Mouse (Mus musculus): ENCODE data around the gene Slc12a8.

The Slc12a8 gene

DNA sequence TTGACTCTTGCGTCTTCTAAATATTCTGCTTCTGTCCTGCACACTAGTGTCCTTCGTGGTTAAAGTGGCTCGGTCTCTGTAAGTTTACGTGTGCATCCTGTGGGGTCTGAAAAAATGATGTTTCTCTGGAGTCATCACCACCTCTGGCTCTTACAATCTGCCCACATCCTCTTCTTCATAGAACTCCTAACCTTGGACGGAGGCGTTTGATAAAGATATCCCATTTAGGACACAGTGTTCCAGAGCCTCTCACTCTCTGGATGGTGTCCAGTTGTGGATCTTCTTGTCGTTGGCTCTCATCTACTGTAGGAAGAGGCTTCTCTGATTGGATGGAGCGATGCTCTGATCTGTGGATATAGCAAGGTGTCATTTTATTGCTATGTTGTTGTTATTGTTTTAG lies 65.4 kb downstream of the Slc12a8 start:
- in situ Hi-C loops (cut with MboI, MseI), result no loop called here

DNA sequence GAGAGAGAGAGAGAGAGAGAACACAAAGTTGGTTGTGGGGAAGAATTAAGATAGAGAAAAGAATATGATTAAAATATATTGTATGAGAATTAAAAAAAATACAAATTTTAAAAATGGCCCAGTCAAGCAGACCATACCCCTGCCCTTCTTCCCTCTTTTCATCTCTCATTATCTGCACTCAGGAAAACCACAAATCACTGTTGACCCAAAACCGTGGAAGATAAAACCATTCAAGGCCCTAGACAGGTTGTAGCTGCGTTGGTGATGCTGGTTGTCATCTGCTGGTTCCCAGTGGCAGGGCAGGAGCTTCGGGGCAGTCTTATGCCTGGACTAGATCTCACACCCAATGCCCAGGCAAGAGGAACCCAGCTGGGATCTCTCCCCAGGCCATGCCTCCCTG lies 66.2 kb downstream of the Slc12a8 start:
- in situ Hi-C loops (cut with MboI, MseI), result no loop called here

DNA sequence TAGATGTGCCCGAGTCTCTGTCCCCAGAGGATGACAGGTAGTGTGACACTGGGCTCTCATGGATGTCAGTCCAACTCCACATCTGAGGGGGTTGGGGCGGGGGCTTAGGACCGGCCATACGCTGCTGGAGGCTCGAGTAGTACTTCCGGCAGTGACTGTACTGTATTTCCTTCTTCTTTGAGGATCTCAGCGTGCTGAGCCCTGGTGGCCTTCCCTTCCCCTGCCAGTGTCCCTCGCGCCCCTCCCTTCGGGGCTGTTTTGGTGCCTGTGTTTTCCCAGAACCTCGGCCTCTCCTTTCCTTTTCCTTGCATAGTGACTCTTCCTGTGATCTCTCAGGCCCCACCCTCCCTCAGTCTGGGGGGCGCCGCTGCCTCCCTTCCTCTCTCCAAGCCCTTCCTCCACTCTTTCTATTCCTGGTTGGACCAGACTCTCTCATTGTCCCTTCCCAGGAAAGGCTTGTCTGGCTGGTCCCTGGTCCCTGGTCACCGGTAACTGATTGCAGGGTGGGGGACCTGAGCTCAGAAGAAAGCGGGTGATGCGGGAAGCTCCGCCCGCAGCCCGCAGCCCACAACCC lies 66.8 kb downstream of the Slc12a8 start:
- in situ Hi-C loops (cut with MboI, MseI), result no loop called here

DNA sequence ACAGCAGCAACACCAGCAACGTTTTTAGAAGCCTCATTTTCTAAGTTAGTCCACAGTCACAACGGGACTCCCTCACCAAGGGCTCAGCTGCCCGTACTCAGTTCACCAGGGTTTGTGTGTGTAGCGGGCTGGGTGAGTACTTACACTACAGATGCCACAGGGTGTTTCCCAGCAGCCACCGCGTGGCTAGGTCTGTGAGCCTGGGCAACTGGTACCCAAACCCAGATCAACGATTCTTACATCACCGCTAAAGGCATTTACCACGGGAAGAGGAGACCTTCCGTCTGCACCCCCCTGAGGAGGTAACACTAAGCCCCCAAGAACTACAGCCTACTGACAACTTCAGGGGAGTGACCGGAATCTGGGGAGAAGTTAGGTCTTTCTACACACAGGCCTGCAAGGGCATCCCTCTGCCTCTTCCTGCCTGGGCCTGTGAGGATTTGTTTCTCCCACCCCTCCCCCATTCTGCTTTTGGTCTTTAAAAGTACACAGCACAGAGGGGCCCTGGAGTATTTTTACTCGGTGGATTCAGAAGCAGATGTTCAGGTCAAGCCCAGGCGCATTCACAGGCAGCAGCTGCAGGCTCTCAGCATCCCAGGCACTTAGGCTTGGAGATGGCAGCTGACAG lies 67.4 kb downstream of the Slc12a8 start:
- in situ Hi-C loops (cut with MboI, MseI), result no loop called here

DNA sequence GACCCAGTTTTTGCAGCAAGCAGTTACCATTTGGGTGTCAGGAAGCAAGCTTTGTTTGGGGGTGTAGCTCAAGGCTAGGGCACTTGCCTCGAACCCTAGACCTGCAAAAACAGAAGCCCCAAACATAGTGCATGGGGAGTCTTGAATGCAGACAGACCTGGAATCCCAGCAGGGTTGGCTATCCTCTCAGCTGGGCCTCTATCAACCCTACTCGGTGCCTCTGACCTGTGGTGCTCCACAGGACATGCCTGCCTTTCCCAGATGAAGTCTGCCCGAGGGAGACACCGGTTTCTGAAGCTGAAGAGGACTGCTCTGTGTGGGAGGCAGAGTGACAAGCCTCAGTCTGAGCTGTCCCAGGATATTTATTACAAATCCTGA lies 67.9 kb downstream of the Slc12a8 start:
- in situ Hi-C loops (cut with MboI, MseI), result no loop called here

DNA sequence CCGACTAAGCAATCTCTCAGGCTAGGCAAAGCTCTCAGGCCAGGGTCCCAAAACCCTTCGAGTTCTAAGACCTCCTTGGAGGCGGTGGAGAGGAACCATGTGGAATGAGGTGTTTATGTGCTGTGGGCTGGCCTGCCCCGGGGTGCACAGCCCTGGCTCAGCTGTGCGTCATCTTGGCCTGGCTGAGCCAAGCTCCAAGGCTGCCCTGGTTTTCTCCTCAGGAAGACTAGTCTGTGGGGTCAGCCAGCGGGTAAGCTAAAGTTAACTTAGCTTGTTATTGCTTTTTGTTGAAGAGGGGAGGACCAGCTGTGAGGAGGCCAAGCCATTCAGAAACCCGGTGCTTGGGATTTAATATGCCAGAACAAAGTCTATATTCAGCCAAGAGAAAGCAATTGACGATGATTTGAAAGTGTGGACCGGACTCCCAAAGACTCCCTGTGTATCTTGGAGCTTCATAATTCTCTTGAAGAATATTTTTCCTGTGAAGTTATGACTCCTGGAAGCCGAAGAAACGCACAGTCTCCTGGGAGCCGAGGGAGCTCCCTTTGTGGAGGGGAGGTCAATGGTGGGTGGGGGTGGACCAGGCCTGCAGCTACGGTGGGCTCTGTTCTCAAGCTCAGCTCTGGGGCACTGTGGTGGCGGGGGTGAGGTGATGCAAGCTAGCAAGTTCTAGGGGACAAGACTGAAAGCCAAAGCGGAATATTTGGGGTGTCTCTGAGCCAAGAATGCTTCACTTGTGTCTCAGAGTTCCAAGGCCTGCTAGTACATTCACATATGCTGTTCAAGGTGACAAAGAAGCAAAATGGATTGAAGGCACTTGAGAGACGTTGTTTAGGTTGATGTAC lies 70.4 kb downstream of the Slc12a8 start:
- in situ Hi-C loops (cut with MboI, MseI), result no loop called here

DNA sequence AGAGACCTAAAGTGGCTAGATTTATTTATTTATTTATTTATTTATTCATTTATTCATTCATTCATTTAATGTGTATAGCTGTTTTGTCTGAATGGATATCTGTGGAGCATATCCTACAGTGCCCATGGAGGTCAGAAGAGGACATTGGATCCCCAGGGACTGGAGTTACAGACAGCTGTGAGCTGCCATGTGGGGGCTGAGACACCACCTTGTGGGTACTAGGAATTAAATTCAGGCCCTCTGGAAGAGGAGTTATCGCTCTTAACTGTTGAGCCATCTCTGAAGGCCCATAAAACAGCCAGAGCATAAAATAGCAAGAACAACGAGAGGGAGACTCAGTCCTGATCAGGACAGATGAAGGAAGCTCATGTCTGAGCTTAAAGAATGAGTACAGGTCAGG lies 71.7 kb downstream of the Slc12a8 start:
- in situ Hi-C loops (cut with MboI, MseI), result no loop called here

DNA sequence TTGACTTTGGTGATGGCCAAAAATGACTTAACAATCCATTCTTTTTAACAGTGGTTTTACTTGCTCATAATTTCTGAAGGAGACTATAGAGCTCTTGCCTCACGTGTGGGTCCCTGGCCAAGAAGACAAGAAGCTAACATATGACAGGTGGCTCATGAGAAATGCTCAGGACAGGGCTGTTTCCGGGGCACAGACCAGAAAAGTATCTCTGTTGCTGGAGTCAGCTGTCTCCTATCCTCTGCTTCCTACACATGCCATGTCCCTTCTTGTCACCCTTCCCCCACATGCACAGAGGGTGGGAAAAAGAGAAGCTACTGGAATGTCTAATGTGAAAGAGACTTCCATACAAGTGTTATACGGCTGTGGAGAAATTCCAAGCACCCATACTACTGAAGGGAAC lies 73.3 kb downstream of the Slc12a8 start:
- in situ Hi-C loops (cut with MboI, MseI), result no loop called here

DNA sequence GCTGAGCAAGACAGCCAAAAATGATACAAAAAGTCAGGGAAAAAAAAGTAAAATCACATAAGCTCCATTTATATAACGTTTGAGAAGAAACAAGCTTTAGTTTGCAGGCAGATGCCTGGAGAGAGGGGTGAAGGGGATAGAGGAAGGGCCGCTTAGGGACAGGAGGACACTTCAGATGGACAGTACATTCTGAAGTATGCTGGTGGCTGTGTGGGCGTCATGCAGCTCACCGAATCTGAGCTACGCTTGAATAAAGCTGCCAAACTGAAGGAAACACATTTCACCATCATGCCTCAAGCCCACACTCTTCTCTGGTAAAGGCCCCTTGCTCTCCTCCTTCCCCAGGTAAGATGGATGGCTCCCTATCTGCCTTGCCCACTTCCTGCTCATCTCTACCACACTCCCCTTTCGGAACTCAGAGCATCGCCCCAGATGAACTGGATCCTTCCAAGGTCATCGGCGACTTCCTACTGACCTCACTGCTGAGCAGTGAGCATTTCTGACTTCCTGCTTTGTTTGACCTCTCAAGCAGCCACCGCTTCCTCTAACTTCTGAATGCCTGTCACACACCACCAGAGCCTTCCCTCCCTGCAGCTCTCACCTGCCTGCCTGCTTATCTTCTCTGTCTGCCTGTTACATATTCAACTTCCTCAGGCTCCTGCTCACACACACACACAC lies 74.4 kb downstream of the Slc12a8 start:
- in situ Hi-C loops (cut with MboI, MseI), result no loop called here

DNA sequence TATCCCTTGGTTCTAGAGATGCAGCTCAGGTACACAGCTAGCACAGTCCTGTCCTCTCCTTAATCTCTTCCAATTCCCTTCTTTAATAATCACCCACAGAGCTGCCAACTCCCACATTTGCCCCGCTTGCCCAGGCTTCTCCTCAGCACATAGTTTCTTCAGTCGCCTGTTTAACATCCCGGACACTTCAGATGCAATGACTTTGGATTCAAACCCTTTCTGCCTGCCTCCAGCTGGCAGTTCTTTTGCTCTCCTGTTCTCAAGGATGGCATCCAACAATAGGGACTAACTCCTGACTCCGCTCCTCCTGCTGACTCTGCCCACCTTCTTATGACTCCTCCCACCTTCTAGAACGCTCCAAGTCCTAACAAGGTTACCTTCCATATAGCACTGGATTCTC lies 75.2 kb downstream of the Slc12a8 start:
- in situ Hi-C loops (cut with MboI, MseI), result no loop called here

DNA sequence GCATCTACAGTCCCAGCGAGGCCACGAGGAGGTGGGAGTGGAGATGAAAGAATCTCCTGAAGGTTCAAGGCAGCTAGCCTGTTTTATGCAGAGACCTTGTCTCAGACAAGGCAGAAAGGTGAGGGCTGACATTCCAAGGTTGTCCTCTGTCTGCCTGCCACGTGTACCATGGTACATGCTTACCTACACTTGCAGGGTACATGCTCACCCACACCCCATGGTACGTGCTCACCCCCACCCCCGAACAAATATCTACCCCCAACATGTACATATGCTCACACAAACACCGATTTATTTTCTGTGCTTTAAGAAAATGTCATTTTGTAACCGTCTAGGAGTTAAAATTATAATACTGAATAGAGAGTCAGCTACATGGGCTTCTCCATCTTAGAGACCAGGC lies 76.3 kb downstream of the Slc12a8 start:
- in situ Hi-C loops (cut with MboI, MseI), result no loop called here

DNA sequence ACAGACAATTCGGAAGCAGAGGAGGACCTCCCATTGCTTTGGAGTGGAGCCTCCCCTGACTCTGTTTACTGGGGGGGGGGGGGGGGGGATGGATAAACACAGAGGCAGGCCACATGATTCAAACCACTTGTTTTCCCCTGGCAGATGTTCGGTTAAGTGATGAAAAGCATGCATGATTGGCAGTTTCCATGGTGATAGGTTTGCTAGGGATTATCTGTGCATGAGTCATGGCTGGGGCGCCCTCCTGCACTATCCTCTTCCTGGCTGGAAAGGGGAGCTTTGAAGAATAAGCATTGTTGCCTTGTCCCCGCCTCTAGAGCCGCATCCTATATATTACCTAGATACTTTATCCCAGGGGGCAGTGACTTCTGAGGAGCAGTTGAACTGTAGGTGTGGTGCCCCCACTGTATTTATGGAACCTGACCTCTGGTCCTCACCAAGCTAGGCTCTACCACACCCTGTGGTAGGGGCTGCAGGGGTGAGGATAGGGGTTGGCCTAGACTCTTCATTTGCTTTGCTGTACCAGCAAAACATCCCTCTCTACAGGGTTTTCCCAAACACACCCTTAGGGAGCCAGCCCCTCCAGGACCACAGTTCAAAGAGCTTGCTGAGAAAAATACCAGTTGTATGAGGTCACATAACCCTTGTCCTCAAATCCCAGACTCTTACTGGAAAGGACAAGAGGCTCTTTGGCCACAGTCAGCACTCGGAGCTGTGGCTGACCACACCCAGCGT lies 77.1 kb downstream of the Slc12a8 start:
- in situ Hi-C loops (cut with MboI, MseI), result no loop called here

DNA sequence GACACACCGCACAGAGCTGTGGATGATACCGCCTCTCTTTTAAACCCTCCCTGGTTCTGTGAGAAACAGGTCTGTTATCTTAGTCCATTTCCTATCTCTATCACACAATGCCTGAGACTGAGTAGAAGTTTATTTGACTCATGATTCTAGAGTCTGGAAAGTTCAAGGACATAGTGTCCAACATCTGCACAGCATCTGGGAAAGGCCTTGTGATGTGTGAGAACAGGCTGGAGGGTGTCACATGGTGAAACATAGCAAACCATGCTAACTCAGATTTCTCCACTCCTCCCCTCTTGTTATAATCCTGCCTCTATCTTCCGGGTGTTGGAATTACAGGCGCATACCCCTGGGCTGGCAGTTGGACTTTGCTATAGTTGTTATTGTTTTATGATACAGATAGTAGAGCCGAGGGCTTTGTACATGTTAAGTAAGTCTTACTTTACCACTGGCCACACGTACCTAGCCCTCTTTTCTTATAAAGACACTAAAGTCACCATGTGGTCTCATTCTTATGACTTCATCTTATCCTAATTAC lies 78.2 kb downstream of the Slc12a8 start:
- in situ Hi-C loops (cut with MboI, MseI), result loop anchor here (5.0 kb wide), 1 partner anchor 77 kb away; no protein-coding TSS in a partner anchor

DNA sequence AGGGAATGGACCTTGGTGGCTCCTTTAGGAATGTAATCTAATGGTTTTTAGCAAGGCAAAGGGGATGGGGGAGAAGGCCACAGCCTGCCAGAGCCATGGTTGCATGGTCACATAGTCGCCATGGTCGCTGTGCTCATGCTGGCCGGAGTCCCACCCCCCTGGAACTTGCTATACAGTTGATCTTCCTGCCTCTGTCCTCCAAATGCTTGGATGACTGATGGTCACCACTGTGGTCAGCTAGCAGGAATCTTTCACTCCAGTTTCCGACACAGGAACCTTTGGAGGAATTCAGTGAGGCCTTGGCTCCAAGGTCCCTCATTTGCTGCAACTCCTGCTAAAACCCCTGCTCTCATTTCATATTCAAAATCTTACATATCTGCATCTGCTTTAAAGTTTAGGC lies 79.1 kb downstream of the Slc12a8 start:
- in situ Hi-C loops (cut with MboI, MseI), result loop anchor here (5.0 kb wide), 1 partner anchor 76 kb away; no protein-coding TSS in a partner anchor

DNA sequence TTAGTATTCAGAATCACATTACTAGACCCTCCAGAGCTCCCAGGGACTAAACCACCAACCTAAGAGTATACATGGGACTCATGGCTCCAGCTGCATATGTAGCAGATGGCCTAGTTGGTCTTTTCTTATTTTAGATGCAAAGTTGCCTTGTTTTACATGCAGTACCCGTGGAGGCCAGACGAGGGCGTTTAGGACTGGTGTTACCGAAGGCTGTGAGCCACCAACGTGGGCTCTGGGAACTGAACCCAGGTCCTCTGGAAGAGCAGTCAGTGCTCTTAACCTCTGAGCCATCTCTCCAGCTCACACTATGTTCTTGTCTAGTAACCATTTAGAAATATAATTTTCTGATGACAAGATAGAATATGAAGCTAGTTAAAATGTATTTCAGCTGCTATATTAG lies 83.1 kb downstream of the Slc12a8 start:
- in situ Hi-C loops (cut with MboI, MseI), result no loop called here

DNA sequence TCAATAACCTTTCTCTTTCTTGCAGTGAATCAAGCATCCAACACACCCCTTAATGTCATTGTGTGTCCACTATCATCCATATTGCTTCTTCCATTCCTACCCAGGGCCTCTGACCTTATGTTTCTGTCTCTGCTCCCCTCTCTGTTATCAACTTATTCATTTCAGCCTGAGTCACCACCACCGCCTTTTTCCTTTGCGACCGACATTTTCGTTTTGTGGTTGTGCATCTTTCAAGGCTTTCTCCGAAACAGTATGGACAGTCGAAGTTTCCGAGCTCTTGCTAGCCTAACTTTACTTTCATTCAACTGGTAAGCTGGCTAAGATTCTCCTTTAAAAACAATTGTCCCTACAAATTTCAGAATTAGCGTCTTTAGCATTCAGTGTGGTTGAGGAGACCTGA lies 84.2 kb downstream of the Slc12a8 start:
- in situ Hi-C loops (cut with MboI, MseI), result no loop called here

DNA sequence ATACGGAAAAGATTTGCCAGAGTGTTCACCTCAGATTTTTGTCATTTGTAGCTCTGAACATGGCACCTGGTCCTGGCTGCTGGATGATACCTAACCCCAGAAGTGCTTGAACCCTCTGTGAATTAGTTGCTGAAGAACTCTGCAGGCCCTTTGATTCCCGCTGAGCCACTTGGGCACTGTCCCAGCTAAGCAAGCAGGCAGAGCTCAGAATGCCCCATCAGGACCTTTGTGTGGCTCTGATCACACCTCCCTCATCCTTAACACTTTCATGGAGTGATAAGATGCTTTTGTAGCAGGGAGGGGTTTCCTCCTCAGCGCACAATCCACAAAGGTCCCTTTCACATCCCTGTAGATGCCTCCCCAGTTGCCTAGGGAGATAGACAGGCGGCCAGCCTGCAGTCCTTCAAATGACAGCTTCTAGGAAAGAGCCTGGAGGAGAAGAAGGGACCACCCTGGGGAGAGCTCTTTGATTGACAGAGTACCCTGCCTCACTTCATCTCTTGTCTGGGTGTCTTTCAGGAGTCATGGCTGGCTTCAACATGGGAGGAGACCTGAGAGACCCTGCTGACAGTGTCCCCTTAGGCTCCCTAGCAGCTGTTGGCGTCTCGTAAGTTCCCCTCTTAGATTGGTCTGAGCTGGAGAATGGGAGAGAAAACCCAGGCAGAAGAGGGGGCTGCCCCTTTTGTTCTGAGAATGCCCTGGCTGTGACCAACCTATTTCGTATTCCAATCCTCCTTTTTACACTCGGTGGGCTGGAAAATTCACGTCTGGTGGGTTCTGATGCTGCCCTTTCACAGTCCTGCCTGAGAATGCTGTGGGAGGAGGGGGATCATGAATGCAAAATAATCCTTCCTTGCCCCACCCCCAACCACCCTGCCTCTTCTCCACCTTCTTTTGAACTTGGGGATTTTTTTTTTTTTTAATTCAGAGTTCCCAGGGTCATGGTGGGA lies 88.8 kb downstream of the Slc12a8 start:
- in situ Hi-C loops (cut with MboI, MseI), result no loop called here

DNA sequence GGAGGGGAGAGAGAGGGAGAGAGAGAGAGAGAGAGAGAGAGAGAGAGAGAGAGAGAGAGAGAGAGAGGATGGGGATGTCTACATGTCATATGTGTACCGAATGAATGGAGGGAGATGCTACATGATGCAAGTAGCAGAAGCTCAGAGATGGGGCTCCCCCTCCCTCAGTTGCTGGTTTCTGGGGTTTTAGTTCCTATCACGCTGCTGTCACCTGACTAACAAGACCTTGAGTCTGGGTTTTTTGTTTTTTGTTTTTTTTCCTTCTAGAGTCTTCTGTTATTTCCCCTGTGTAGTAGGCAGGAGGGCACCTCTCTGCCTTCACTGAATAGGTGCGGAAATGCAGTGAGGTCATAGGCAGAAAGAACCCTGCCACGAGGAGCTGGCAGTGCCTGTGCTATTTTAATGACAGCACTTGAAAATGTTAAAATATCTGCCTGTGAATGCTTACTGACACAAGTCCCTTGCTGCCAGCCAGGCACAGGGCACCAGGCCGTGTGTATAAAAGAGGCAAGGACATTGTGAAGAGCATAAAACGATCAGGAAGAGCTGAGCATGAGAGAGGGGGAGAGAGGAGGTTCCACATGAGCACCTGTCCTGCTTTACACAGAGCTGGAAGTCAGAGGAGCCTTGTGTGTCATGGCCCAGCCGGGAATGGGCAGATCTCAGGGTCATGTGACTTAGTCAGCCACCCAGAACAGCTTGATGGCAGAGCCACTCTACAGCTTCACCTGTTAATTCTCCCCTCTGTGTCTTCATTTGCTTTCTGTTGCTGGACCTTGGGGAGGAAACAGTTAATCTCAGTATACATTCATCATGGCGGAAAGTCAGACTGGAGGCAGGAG lies 89.8 kb downstream of the Slc12a8 start:
- in situ Hi-C loops (cut with MboI, MseI), result no loop called here

DNA sequence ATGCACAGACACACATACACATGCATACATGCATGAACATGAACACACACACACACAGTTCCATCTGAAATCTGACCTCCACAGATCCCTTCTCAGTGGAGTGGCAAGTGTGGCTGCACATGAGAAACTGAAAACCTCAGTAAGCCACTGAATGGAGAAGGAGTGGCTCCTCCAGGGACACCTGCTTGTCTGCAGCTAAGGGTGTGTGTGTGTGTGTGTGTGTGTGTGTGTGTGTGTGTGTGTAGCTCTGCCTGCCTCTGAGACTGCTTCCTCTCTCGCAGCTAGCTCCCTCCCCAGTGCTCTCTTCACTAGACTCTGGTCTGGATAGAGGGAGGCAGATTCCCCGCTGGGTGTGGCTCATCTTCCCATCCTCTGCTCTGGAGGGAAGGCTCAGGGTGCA lies 92.4 kb downstream of the Slc12a8 start:
- in situ Hi-C loops (cut with MboI, MseI), result no loop called here
